Mouse (Mus musculus): ENCODE results near the gene Lix1l.

GRCm38 (mm10) chr3:96551203-96551602 is 49.7 kb upstream of the Lix1l start:
- no peak for TF ChIP-seq HCFC1 (IDR thresholded peaks at IDR 0.05; ENCODE audit: borderline replicate concordance, insufficient read depth, low read length)
- no peak for TF ChIP-seq ZNF384 (IDR thresholded peaks at IDR 0.05; ENCODE audit: low read depth, low read length)
- no peak for TF ChIP-seq CHD2 (IDR thresholded peaks at IDR 0.05; ENCODE audit: low read depth, low read length)
- TF ChIP-seq ZC3H11A (IDR thresholded peaks at IDR 0.05; ENCODE audit: borderline replicate concordance, low read depth, low read length), result 0 out of 2 replicates have a peak, but pooled peaks have one; percentile 49
- TF ChIP-seq MAFK (IDR thresholded peaks at IDR 0.05; ENCODE audit: insufficient read depth, low read depth, low read length), result no peak

Data from ES-E14 (cell line).